Mouse (Mus musculus) hindbrain, embryonic 13.5 days (tissue): ENCODE data around the gene Ndufs1. TPM values are rescaled to one million over a fixed set of nuclear protein-coding genes. Genes with fewer than 3 reads are reported as not detected.

Experiments
- ATAC-seq: fragments of 200-750 bp; cut with Nextera tagmentation; 2 replicates; pipeline ENCODE4 v1.8.0; 2017; ENCODE audit warnings: moderate TSS enrichment; ENCODE audit not compliant: low FRiP score
- H3K27ac ChIP-seq: fragments of 300-500 bp; sonication (generic); 2 replicates; pipeline ENCODE4 v1.5.1; 2015; ENCODE audit warnings: inconsistent platforms, mild to moderate bottlenecking, moderate library complexity
- H3K27me3 ChIP-seq: fragments of 300-500 bp; sonication (generic); 2 replicates; pipeline ENCODE4 v1.6.1; 2015; ENCODE audit warnings: mild to moderate bottlenecking, inconsistent platforms
- H3K36me3 ChIP-seq: fragments of 300-500 bp; sonication (generic); 2 replicates; pipeline ENCODE4 v1.6.1; 2015; ENCODE audit warnings: mild to moderate bottlenecking, inconsistent platforms
- H3K4me1 ChIP-seq: fragments of 300-500 bp; sonication (generic); replicated peaks from 2 replicates; pipeline ENCODE4 v1.6.1; 2015; ENCODE audit warnings: inconsistent platforms
- H3K4me2 ChIP-seq: fragments of 300-500 bp; sonication (generic); 2 replicates; pipeline ENCODE4 v1.6.1; 2015; ENCODE audit warnings: inconsistent platforms, mild to moderate bottlenecking, moderate library complexity
- H3K4me3 ChIP-seq: fragments of 300-500 bp; sonication (generic); 2 replicates; pipeline ENCODE4 v1.5.1; 2015; ENCODE audit warnings: mild to moderate bottlenecking, inconsistent platforms
- H3K9ac ChIP-seq: fragments of 300-500 bp; sonication (generic); 2 replicates; pipeline ENCODE4 v1.6.1; 2015; ENCODE audit warnings: mild to moderate bottlenecking, inconsistent platforms
- H3K9me3 ChIP-seq: fragments of 300-500 bp; sonication (generic); 2 replicates; pipeline ENCODE4 v1.6.1; 2016; ENCODE audit warnings: inconsistent platforms
- WGBS: fragments of 180-500 bp; shearing (Covaris S2); methylation state at CpG from one replicate; pipeline ENCODE4 v1.1.7; 2015; 5-methylcytosine and 5-hydroxymethylcytosine counted together
- microRNA-seq: library from miRNA; unstranded; fragments of <30 nt; microRNA quantifications from one replicate; pipeline ENCODE4, GENCODE M21; 2016
- polyA plus RNA-seq: library from polyadenylated mRNA; unstranded; fragments of >200 nt; fragmentation: Nextera tagmentation; extraction: Ambion mirVana; gene quantifications from 2 replicates; pipeline ENCODE4 v1.2.1, GENCODE M21; 2015

The Ndufs1 gene
- polyA plus RNA-seq, 1 experiment from 2014 or later: 141 TPM

- Histone ChIP-seq H3K9ac (peak overlapping the region; percentile 99), H3K4me3 (peak overlapping the region; percentile 93), H3K4me1 (peaks cover 54% of the 10 kb centered on the region), H3K36me3 (no peaks in the 10 kb centered on the region), H3K27ac (peak overlapping the region; percentile 98), H3K4me2 (peak overlapping the region; percentile 93), H3K9me3 (no peaks in the 10 kb centered on the region), H3K27me3 (no peaks in the 10 kb centered on the region)
- WGBS: 2% methylated on average over 11 of the region's 11 CpGs
- ATAC-seq: peak; percentile 19; the same call in 1 of the 2 replicates
These were observed 63.8 kb downstream of the Ndufs1 start for GRCm38 (mm10) chr1:63112865-63113261.

GRCm38 (mm10) chr1:63112151-63112864 is 64.3 kb downstream of the Ndufs1 start:
- Histone ChIP-seq H3K4me1 (peaks cover 56% of the 10 kb centered on the region), H3K36me3 (no peaks in the 10 kb centered on the region), H3K9ac (peak overlapping the region; percentile 99), H3K9me3 (no peaks in the 10 kb centered on the region), H3K4me2 (peak overlapping the region; percentile 93), H3K4me3 (peak overlapping the region; percentile 93), H3K27me3 (no peaks in the 10 kb centered on the region), H3K27ac (peak overlapping the region; percentile 98; the same call in 1 of the 2 replicates)
- ATAC-seq: no peak
- WGBS: 53% methylated on average over 8 of the region's 8 CpGs

GRCm38 (mm10) chr1:63110536-63111285 is 65.9 kb downstream of the Ndufs1 start:
- Histone ChIP-seq H3K4me3 (no peak overlapping the region), H3K4me2 (0 out of 2 replicates have a peak overlapping the region, but pooled peaks have one; percentile 4), H3K27ac (peak overlapping the region; percentile 78), H3K27me3 (no peaks in the 10 kb centered on the region), H3K36me3 (no peaks in the 10 kb centered on the region), H3K9ac (peak overlapping the region; percentile 55), H3K4me1 (peaks cover 40% of the 10 kb centered on the region), H3K9me3 (no peaks in the 10 kb centered on the region)
- 39% methylated on average over 7 of the region's 7 CpGs for WGBS
- no peak for ATAC-seq

- H3K36me3 ChIP-seq: peaks cover 15% of the 10 kb centered on the region
- H3K4me3 ChIP-seq: no peak overlapping the region
- no peaks in the 10 kb centered on the region for H3K9me3 ChIP-seq
- peaks cover 29% of the 10 kb centered on the region for H3K4me1 ChIP-seq
- H3K4me2 ChIP-seq: no peak overlapping the region
- no peak overlapping the region for H3K27ac ChIP-seq
- H3K9ac ChIP-seq: no peak overlapping the region
- 77% methylated on average over 6 of the region's 6 CpGs for WGBS
- ATAC-seq: no peak
- no peaks in the 10 kb centered on the region for H3K27me3 ChIP-seq
These were observed 68.9 kb downstream of the Ndufs1 start for GRCm38 (mm10) chr1:63107614-63108327.

- Histone ChIP-seq H3K36me3 (peaks cover 56% of the 10 kb centered on the region), H3K4me1 (peaks cover 4% of the 10 kb centered on the region; the same call in 1 of the 2 replicates), H3K4me2 (no peak overlapping the region), H3K27ac (no peak overlapping the region), H3K4me3 (no peak overlapping the region), H3K9me3 (no peaks in the 10 kb centered on the region), H3K9ac (no peak overlapping the region), H3K27me3 (no peaks in the 10 kb centered on the region)
- ATAC-seq: no peak
- WGBS: 94% methylated on average over 12 of the region's 12 CpGs
These were observed 73.7 kb downstream of the Ndufs1 start for GRCm38 (mm10) chr1:63102758-63103451.

- H3K4me3 ChIP-seq: no peak overlapping the region
- H3K9me3 ChIP-seq: no peaks in the 10 kb centered on the region
- no peak overlapping the region for H3K9ac ChIP-seq
- H3K4me1 ChIP-seq: no peaks in the 10 kb centered on the region
- H3K4me2 ChIP-seq: no peak overlapping the region
- 94% methylated on average over 8 of the region's 8 CpGs for WGBS
- H3K27me3 ChIP-seq: no peaks in the 10 kb centered on the region
- peaks cover 73% of the 10 kb centered on the region for H3K36me3 ChIP-seq
- H3K27ac ChIP-seq: no peak overlapping the region
- no peak for ATAC-seq
These were observed 76.4 kb downstream of the Ndufs1 start for GRCm38 (mm10) chr1:63100196-63100595.

- Histone ChIP-seq H3K4me1 (no peaks in the 10 kb centered on the region), H3K36me3 (peaks cover 76% of the 10 kb centered on the region), H3K9me3 (no peaks in the 10 kb centered on the region), H3K4me3 (no peak overlapping the region), H3K27me3 (no peaks in the 10 kb centered on the region), H3K27ac (no peak overlapping the region), H3K4me2 (no peak overlapping the region), H3K9ac (no peak overlapping the region)
- no peak for ATAC-seq
- 87% methylated on average over 4 of the region's 4 CpGs for WGBS
These were observed 77.8 kb downstream of the Ndufs1 start for GRCm38 (mm10) chr1:63098831-63099230.

- peaks cover 77% of the 10 kb centered on the region for H3K36me3 ChIP-seq
- H3K4me2 ChIP-seq: no peak overlapping the region
- no peak overlapping the region for H3K4me3 ChIP-seq
- WGBS: 83% methylated on average over 5 of the region's 5 CpGs
- no peaks in the 10 kb centered on the region for H3K9me3 ChIP-seq
- H3K27ac ChIP-seq: no peak overlapping the region
- H3K4me1 ChIP-seq: no peaks in the 10 kb centered on the region
- no peaks in the 10 kb centered on the region for H3K27me3 ChIP-seq
- H3K9ac ChIP-seq: no peak overlapping the region
- no peak for ATAC-seq
These were observed 80.6 kb downstream of the Ndufs1 start for GRCm38 (mm10) chr1:63096071-63096470.

Small RNA genes within 50 kb of the gene (microRNA-seq; reads per million reads assigned to microRNA genes)
- gene Gm24557 (not detected), gene Gm27512 (not detected)

Other genes starting within 250 kb of the Ndufs1 start
- gene Ino80d, start 62.2 kb downstream of the Ndufs1 start, polyA plus RNA-seq: 11.2 and 11.3 TPM in 2 replicates
- gene Eef1b2, start within 50 bp of the Ndufs1 start, polyA plus RNA-seq: 472 and 482 TPM in 2 replicates
- gene Gpr1, start 37.7 kb upstream of the Ndufs1 start, polyA plus RNA-seq: 0.47 and 0.73 TPM in 2 replicates
- gene Zdbf2, start 96.4 kb upstream of the Ndufs1 start, polyA plus RNA-seq: 34.9 and 36.9 TPM in 2 replicates